In the genomic region with DNA sequence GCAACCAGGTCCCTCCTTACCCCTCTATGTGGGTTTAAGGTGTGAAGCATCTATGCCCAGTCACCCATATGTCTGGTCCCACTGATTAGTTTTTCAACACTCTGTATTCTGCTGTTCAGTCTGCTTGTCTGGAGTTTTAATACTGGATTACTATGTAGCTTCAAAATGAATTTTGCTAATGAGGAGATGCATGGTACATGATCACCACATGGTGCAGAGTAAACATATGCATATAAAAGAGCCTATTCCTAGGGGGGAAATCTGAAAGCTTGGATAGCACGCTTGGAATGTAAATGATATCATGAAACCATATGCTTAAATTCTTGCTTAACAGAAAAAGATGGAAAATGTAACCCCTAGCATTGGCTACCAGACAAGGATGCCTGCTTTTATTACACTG, we compare ENCODE assay signal across 22 mouse cellular contexts.
DNase-seq lines count a peak whose midpoint lies in the region; ATAC-seq and TF ChIP-seq lines count a peak whose summit lies in the region.
"Had no signal": no experiment of that assay in that cellular context is flagged by ENCODE, and none has a peak within 500 bp of the region (broad histone marks: within the 10 kb centered on the region; RNA-seq: fewer than 3 reads in every experiment).

No protein-coding gene starts in this region.

- WGBS in embryonic facial prominence, embryonic 14.5 days = 37% methylated on average over 1 of the region's 1 CpGs
- WGBS in embryonic facial prominence, embryonic 10.5 days = 65% methylated on average over 1 of the region's 1 CpGs
- 47% methylated on average over 1 of the region's 1 CpGs for WGBS in midbrain, embryonic 14.5 days
- 77% methylated on average over 1 of the region's 1 CpGs for WGBS in midbrain, embryonic 10.5 days
- 33% methylated on average over 1 of the region's 1 CpGs for WGBS in hindbrain, postnatal 0 days
- 22% methylated on average over 1 of the region's 1 CpGs for WGBS in neural tube, embryonic 15.5 days
- 54% methylated on average over 1 of the region's 1 CpGs for WGBS in lung, adult 2 months

- no peak for TF ChIP-seq POLR2A in lung, adult 2 months (IDR thresholded peaks at IDR 0.05; ENCODE audit: borderline replicate concordance, extremely low read depth, low read depth, low read length)

- DNase-seq in embryonic facial prominence, embryonic 14.5 days (ENCODE audit: low spot score) = peak; percentile 2
- DNase-seq in embryonic facial prominence, embryonic 10.5 days (ENCODE audit: low spot score) = no peak
- DNase-seq in midbrain, embryonic 14.5 days = peak; percentile 13
- no peak for DNase-seq in midbrain, embryonic 10.5 days (ENCODE audit: low spot score)
- DNase-seq in hindbrain, postnatal 0 days (ENCODE audit: low spot score) = peak; percentile 2
- DNase-seq in lung, adult 2 months = no peak
- DNase-seq in yolk sac, embryonic 10.5 days (ENCODE audit: low spot score) = no peak
- DNase-seq: adrenal gland, postnatal 10 days; cerebellum, adult 9-10 months; gastrocnemius, postnatal 14 days; heart, adult 18-20 months; heart, postnatal 14 days; kidney, adult 18-20 months; kidney, postnatal 10 days; liver; lung, postnatal 4 days; right cerebral cortex, postnatal 14 days had no signal

- H3K27me3 ChIP-seq in embryonic facial prominence, embryonic 14.5 days (replicated peaks; ENCODE audit: control insufficient read depth, insufficient read depth, low read length) = no peaks in the 10 kb centered on the region
- no peaks in the 10 kb centered on the region for H3K27me3 ChIP-seq in embryonic facial prominence, embryonic 10.5 days (replicated peaks; ENCODE audit: low read depth, poor library complexity, severe bottlenecking)
- no peaks in the 10 kb centered on the region for H3K27me3 ChIP-seq in midbrain, embryonic 14.5 days (ENCODE audit: control insufficient read depth, insufficient read depth, low read length)
- no peaks in the 10 kb centered on the region for H3K27me3 ChIP-seq in midbrain, embryonic 10.5 days (ENCODE audit: low read depth, poor library complexity, severe bottlenecking)
- no peaks in the 10 kb centered on the region for H3K27me3 ChIP-seq in hindbrain, postnatal 0 days (ENCODE audit: insufficient read depth, low read length)
- H3K27me3 ChIP-seq in neural tube, embryonic 15.5 days (replicated peaks) = no peaks in the 10 kb centered on the region
- H3K27me3 ChIP-seq: heart, embryonic 12.5 days; liver, embryonic 15.5 days had no signal

- no peak for ATAC-seq in embryonic facial prominence, embryonic 14.5 days (ENCODE audit: low read depth)
- no peak; the same call in 1 of the 2 replicates for ATAC-seq in midbrain, embryonic 14.5 days (ENCODE audit: low FRiP score, low TSS enrichment)
- ATAC-seq in hindbrain, postnatal 0 days = no peak
- peak; percentile 31 for ATAC-seq in neural tube, embryonic 15.5 days (ENCODE audit: low FRiP score)

- no peak overlapping the region for H3K9ac ChIP-seq in embryonic facial prominence, embryonic 14.5 days (ENCODE audit: low read depth, low read length)
- no peak overlapping the region for H3K9ac ChIP-seq in midbrain, embryonic 14.5 days (replicated peaks; ENCODE audit: low read length)
- no peak overlapping the region for H3K9ac ChIP-seq in hindbrain, postnatal 0 days (replicated peaks; ENCODE audit: low read length)
- H3K9ac ChIP-seq in neural tube, embryonic 15.5 days (replicated peaks) = no peak overlapping the region
- H3K9ac ChIP-seq: heart, embryonic 12.5 days; liver, embryonic 15.5 days had no signal

- no peak for TF ChIP-seq CTCF in hindbrain, postnatal 0 days (IDR thresholded peaks at IDR 0.05; ENCODE audit: low read depth)
- TF ChIP-seq CTCF in lung, adult 2 months (IDR thresholded peaks at IDR 0.05; ENCODE audit: insufficient read depth, low read length) = no peak

- no peak overlapping the region for H3K4me3 ChIP-seq in embryonic facial prominence, embryonic 14.5 days (ENCODE audit: low read depth, low read length)
- no peak overlapping the region for H3K4me3 ChIP-seq in embryonic facial prominence, embryonic 10.5 days
- no peak overlapping the region for H3K4me3 ChIP-seq in midbrain, embryonic 14.5 days (replicated peaks; ENCODE audit: low read depth, low read length)
- no peak overlapping the region for H3K4me3 ChIP-seq in midbrain, embryonic 10.5 days
- H3K4me3 ChIP-seq in hindbrain, postnatal 0 days (ENCODE audit: low read length) = no peak overlapping the region
- H3K4me3 ChIP-seq in neural tube, embryonic 15.5 days (replicated peaks) = no peak overlapping the region
- H3K4me3 ChIP-seq in lung, adult 2 months (replicated peaks; ENCODE audit: extremely low read depth, low read depth, low read length) = no peak overlapping the region
- H3K4me3 ChIP-seq: heart, embryonic 12.5 days; layer of hippocampus, adult 2 months; limb, embryonic 10.5 days; liver, embryonic 15.5 days had no signal

- no peaks in the 10 kb centered on the region for H3K36me3 ChIP-seq in embryonic facial prominence, embryonic 14.5 days (ENCODE audit: control insufficient read depth, insufficient read depth, low read length)
- H3K36me3 ChIP-seq in embryonic facial prominence, embryonic 10.5 days (replicated peaks) = no peaks in the 10 kb centered on the region
- no peaks in the 10 kb centered on the region for H3K36me3 ChIP-seq in midbrain, embryonic 14.5 days (ENCODE audit: control insufficient read depth, insufficient read depth, low read length)
- H3K36me3 ChIP-seq in midbrain, embryonic 10.5 days = no peaks in the 10 kb centered on the region
- H3K36me3 ChIP-seq in hindbrain, postnatal 0 days (ENCODE audit: insufficient read depth, low read length) = no peaks in the 10 kb centered on the region
- H3K36me3 ChIP-seq in neural tube, embryonic 15.5 days = no peaks in the 10 kb centered on the region
- H3K36me3 ChIP-seq: heart, embryonic 12.5 days; limb, embryonic 10.5 days; liver, embryonic 15.5 days had no signal

- no peak overlapping the region for H3K27ac ChIP-seq in embryonic facial prominence, embryonic 14.5 days (replicated peaks; ENCODE audit: low read depth, low read length)
- H3K27ac ChIP-seq in embryonic facial prominence, embryonic 10.5 days (replicated peaks) = no peak overlapping the region
- no peak overlapping the region for H3K27ac ChIP-seq in midbrain, embryonic 14.5 days (replicated peaks; ENCODE audit: low read depth, low read length)
- no peak overlapping the region for H3K27ac ChIP-seq in midbrain, embryonic 10.5 days (replicated peaks)
- H3K27ac ChIP-seq in hindbrain, postnatal 0 days = no peak overlapping the region
- no peak overlapping the region for H3K27ac ChIP-seq in neural tube, embryonic 15.5 days (replicated peaks)
- H3K27ac ChIP-seq: layer of hippocampus, adult 2 months; limb, embryonic 10.5 days; liver, embryonic 15.5 days had no signal

- H3K9me3 ChIP-seq in embryonic facial prominence, embryonic 14.5 days (ENCODE audit: control insufficient read depth, low read length) = no peaks in the 10 kb centered on the region
- H3K9me3 ChIP-seq in embryonic facial prominence, embryonic 10.5 days = no peaks in the 10 kb centered on the region
- H3K9me3 ChIP-seq in midbrain, embryonic 14.5 days (ENCODE audit: control insufficient read depth, low read length) = no peaks in the 10 kb centered on the region
- H3K9me3 ChIP-seq in midbrain, embryonic 10.5 days (replicated peaks) = no peaks in the 10 kb centered on the region
- no peaks in the 10 kb centered on the region for H3K9me3 ChIP-seq in hindbrain, postnatal 0 days (ENCODE audit: low read length)
- no peaks in the 10 kb centered on the region for H3K9me3 ChIP-seq in neural tube, embryonic 15.5 days (replicated peaks)
- H3K9me3 ChIP-seq: heart, embryonic 12.5 days; limb, embryonic 10.5 days; liver, embryonic 15.5 days had no signal

- H3K4me2 ChIP-seq in embryonic facial prominence, embryonic 14.5 days (ENCODE audit: low read depth, low read length) = no peak overlapping the region
- H3K4me2 ChIP-seq in midbrain, embryonic 14.5 days (ENCODE audit: low read length) = no peak overlapping the region
- no peak overlapping the region for H3K4me2 ChIP-seq in hindbrain, postnatal 0 days (ENCODE audit: low read depth, low read length)
- no peak overlapping the region for H3K4me2 ChIP-seq in neural tube, embryonic 15.5 days
- H3K4me2 ChIP-seq: heart, embryonic 12.5 days; liver, embryonic 15.5 days had no signal

- no peaks in the 10 kb centered on the region for H3K4me1 ChIP-seq in embryonic facial prominence, embryonic 14.5 days (ENCODE audit: control insufficient read depth, insufficient read depth, low read length)
- H3K4me1 ChIP-seq in embryonic facial prominence, embryonic 10.5 days = no peaks in the 10 kb centered on the region
- no peaks in the 10 kb centered on the region for H3K4me1 ChIP-seq in midbrain, embryonic 14.5 days (ENCODE audit: control insufficient read depth, insufficient read depth, low read length)
- H3K4me1 ChIP-seq in midbrain, embryonic 10.5 days = no peaks in the 10 kb centered on the region
- no peaks in the 10 kb centered on the region for H3K4me1 ChIP-seq in hindbrain, postnatal 0 days (ENCODE audit: insufficient read depth, low read length)
- no peaks in the 10 kb centered on the region; the same call in 1 of the 2 replicates for H3K4me1 ChIP-seq in neural tube, embryonic 15.5 days
- H3K4me1 ChIP-seq in lung, adult 2 months (ENCODE audit: control insufficient read depth, insufficient read depth, low read length) = no peaks in the 10 kb centered on the region
- H3K4me1 ChIP-seq: heart, embryonic 12.5 days; limb, embryonic 10.5 days; liver, embryonic 15.5 days had no signal

Comparison
In these comparisons a context has a peak if more than half of its experiments do, and no peak if none do; other contexts are left out.
1. DNase-seq: peak in embryonic facial prominence, embryonic 14.5 days (single experiment), midbrain, embryonic 14.5 days (single experiment) and hindbrain, postnatal 0 days (single experiment); none in embryonic facial prominence, embryonic 10.5 days (single experiment), midbrain, embryonic 10.5 days (single experiment), lung, adult 2 months (single experiment) and yolk sac, embryonic 10.5 days (single experiment).